Mouse (Mus musculus): ENCODE results near the gene Lrg1.

Gene Lrg1

GRCm38 (mm10) chr17:56077523-56077922, 44.3 kb downstream of the Lrg1 start:
- DNase-seq (ENCODE audit: low read depth in 1 of 2, low spot score in 2 of 2) = no peak

- peak; percentile 92 to 93 for DNase-seq (ENCODE audit: low read depth in 1 of 2, low spot score in 2 of 2)
Observed at GRCm38 (mm10) chr17:56074827-56075208, 47.0 kb downstream of the Lrg1 start, which contains the start of gene Ubxn6. Gene Ubxn6 (minus strand): TSS chr17:56075028.

GRCm38 (mm10) chr17:56074097-56074826, 47.5 kb downstream of the Lrg1 start:
- DNase-seq (ENCODE audit: low read depth in 1 of 2, low spot score in 2 of 2) = peak; percentile 52 to 78

GRCm38 (mm10) chr17:56072243-56072642, 49.6 kb downstream of the Lrg1 start:
- DNase-seq (ENCODE audit: low read depth in 1 of 2, low spot score in 2 of 2) = no peak

- DNase-seq (ENCODE audit: low read depth in 1 of 2, low spot score in 2 of 2) = no peak
Observed at GRCm38 (mm10) chr17:56071126-56071525, 50.7 kb downstream of the Lrg1 start.
